Mouse (Mus musculus) MEL (cell line): Measurements from ENCODE around the gene Lrrn4cl. TPM values are rescaled to one million over a fixed set of nuclear protein-coding genes. Genes with fewer than 3 reads are reported as not detected.

Experiments used
- DNase-seq: peaks from one replicate; pipeline ENCODE4 v3.0.0; 2011; ENCODE audit warnings: low read depth, low spot score
- H3K27ac ChIP-seq: 2 replicates; pipeline ENCODE4 v1.5.1; 2012; ENCODE audit warnings: low read depth, mild to moderate bottlenecking, control low read depth, low read length, moderate library complexity; ENCODE audit not compliant: control insufficient read depth
- H3K27me3 ChIP-seq, 2 experiments: fragments of 150-350 bp in 1 of 2; sonication (generic) in 1 of 2; 2 replicates each; pipeline ENCODE4 v1.6.1; 2012; ENCODE audit warnings: low read length in 2 of 2, mild to moderate bottlenecking in 2 of 2, improper control_type of control experiment in 1 of 2, moderate library complexity in 1 of 2; ENCODE audit not compliant: insufficient read depth in 2 of 2, control insufficient read depth in 1 of 2
- H3K36me3 ChIP-seq, 2 experiments: 2 replicates each; pipeline ENCODE4 v1.6.1; 2012 to 2014; ENCODE audit warnings: low read length in 2 of 2, improper control_type of control experiment in 1 of 2, inconsistent platforms in 1 of 2, mild to moderate bottlenecking in 1 of 2; ENCODE audit not compliant: insufficient read depth in 2 of 2, control insufficient read depth in 1 of 2
- H3K4me1 ChIP-seq, 2 experiments: fragments of 150-350 bp in 1 of 2; sonication (generic) in 1 of 2; 2 replicates each; pipeline ENCODE4 v1.6.1; 2012; ENCODE audit warnings: low read length in 2 of 2, improper control_type of control experiment in 1 of 2, mild to moderate bottlenecking in 1 of 2; ENCODE audit not compliant: insufficient read depth in 2 of 2, control insufficient read depth in 1 of 2
- H3K4me3 ChIP-seq, 2 experiments: fragments of 150-350 bp in 1 of 2; sonication (generic) in 1 of 2; 2 replicates each; pipeline ENCODE4 v1.5.1; 2012; ENCODE audit warnings: low read depth in 2 of 2, low read length in 2 of 2, mild to moderate bottlenecking in 2 of 2, moderate library complexity in 2 of 2, control low read depth in 1 of 2, improper control_type of control experiment in 1 of 2; ENCODE audit not compliant: control insufficient read depth in 1 of 2, insufficient read depth in 1 of 2
- H3K79me2 ChIP-seq: 2 replicates; pipeline ENCODE4 v1.6.1; 2012; ENCODE audit warnings: mild to moderate bottlenecking, low read length, moderate library complexity; ENCODE audit not compliant: control insufficient read depth, poor library complexity, insufficient read depth
- H3K9ac ChIP-seq: 2 replicates; pipeline ENCODE4 v1.6.1; 2012; ENCODE audit warnings: low read depth, mild to moderate bottlenecking, control low read depth, low read length, moderate library complexity; ENCODE audit not compliant: control insufficient read depth, poor library complexity, severe bottlenecking
- H3K9me3 ChIP-seq: fragments of 150-350 bp; sonication (generic); replicated peaks from 2 replicates; pipeline ENCODE4 v1.6.1; 2012; ENCODE audit warnings: mild to moderate bottlenecking, low read length, improper control_type of control experiment, moderate library complexity; ENCODE audit not compliant: insufficient read depth
- BHLHE40 ChIP-seq: IDR thresholded peaks from 2 replicates; pipeline ENCODE4 v1.6.1; 2012; ENCODE audit warnings: low read depth, mild to moderate bottlenecking, inconsistent platforms, low read length, improper control_type of control experiment, borderline replicate concordance
- CHD1 ChIP-seq: IDR thresholded peaks from 2 replicates; pipeline ENCODE4 v1.6.1; 2012; ENCODE audit warnings: low read depth, mild to moderate bottlenecking, inconsistent platforms, low read length, improper control_type of control experiment
- ELF1 ChIP-seq: IDR thresholded peaks from 2 replicates; pipeline ENCODE4 v1.6.1; 2014; ENCODE audit warnings: low read depth, mild to moderate bottlenecking, inconsistent platforms, low read length, improper control_type of control experiment, moderate library complexity
- EP300 ChIP-seq, 2 experiments: IDR thresholded peaks; 2 replicates each; pipeline ENCODE4 v1.6.1; 2011; ENCODE audit warnings: improper control_type of control experiment in 2 of 2, low read length in 2 of 2, low read depth in 1 of 2, mild to moderate bottlenecking in 1 of 2
- ETS1 ChIP-seq: IDR thresholded peaks from 2 replicates; pipeline ENCODE4 v1.6.1; 2012; ENCODE audit warnings: low read depth, mild to moderate bottlenecking, inconsistent platforms, low read length, improper control_type of control experiment, moderate library complexity
- GABPA ChIP-seq: IDR thresholded peaks from 2 replicates; pipeline ENCODE4 v1.6.1; 2012; ENCODE audit warnings: low read depth, mild to moderate bottlenecking, inconsistent platforms, low read length, improper control_type of control experiment, moderate library complexity
- GATA1 ChIP-seq: IDR thresholded peaks from 2 replicates; pipeline ENCODE4 v1.6.1; 2011; ENCODE audit warnings: low read depth, low read length, improper control_type of control experiment
- HCFC1 ChIP-seq: IDR thresholded peaks from 2 replicates; pipeline ENCODE4 v1.6.1; 2012; ENCODE audit warnings: low read depth, mild to moderate bottlenecking, inconsistent platforms, low read length, improper control_type of control experiment, moderate library complexity
- JUND ChIP-seq: IDR thresholded peaks from 2 replicates; pipeline ENCODE4 v1.6.1; 2011; ENCODE audit warnings: low read depth, mild to moderate bottlenecking, improper control_type of control experiment, low read length
- MAFK ChIP-seq: IDR thresholded peaks from 2 replicates; pipeline ENCODE4 v1.6.1; 2011; ENCODE audit warnings: low read depth, mild to moderate bottlenecking, low read length, improper control_type of control experiment, borderline replicate concordance
- MAX ChIP-seq: IDR thresholded peaks from 2 replicates; pipeline ENCODE4 v1.6.1; 2011; ENCODE audit warnings: low read length, improper control_type of control experiment
- MAZ ChIP-seq: IDR thresholded peaks from 2 replicates; pipeline ENCODE4 v1.6.1; 2012; ENCODE audit warnings: low read depth, mild to moderate bottlenecking, inconsistent platforms, low read length, improper control_type of control experiment
- MEF2A ChIP-seq: IDR thresholded peaks from 2 replicates; pipeline ENCODE4 v1.6.1; 2014; ENCODE audit warnings: low read depth, mild to moderate bottlenecking, inconsistent platforms, low read length, improper control_type of control experiment; ENCODE audit not compliant: poor library complexity, insufficient replicate concordance, severe bottlenecking; ENCODE audit errors: extremely low read depth
- MYB ChIP-seq: IDR thresholded peaks from 2 replicates; pipeline ENCODE4 v1.6.1; 2011; ENCODE audit warnings: mild to moderate bottlenecking, low read depth, low read length, improper control_type of control experiment
- MYC ChIP-seq: IDR thresholded peaks from 2 replicates; pipeline ENCODE4 v1.6.1; 2011; ENCODE audit warnings: low read depth, mild to moderate bottlenecking, low read length, improper control_type of control experiment, moderate library complexity
- NELFE ChIP-seq: IDR thresholded peaks from 2 replicates; pipeline ENCODE4 v1.6.1; 2011; ENCODE audit warnings: low read depth, low read length, improper control_type of control experiment
- NRF1 ChIP-seq: IDR thresholded peaks from 2 replicates; pipeline ENCODE4 v1.6.1; 2014; ENCODE audit warnings: low read depth, mild to moderate bottlenecking, inconsistent platforms, low read length, improper control_type of control experiment, moderate library complexity; ENCODE audit not compliant: poor library complexity, insufficient read depth, severe bottlenecking
- POLR2A ChIP-seq, 2 experiments: IDR thresholded peaks; 2 replicates each; pipeline ENCODE4 v1.6.1; 2011 to 2012; ENCODE audit warnings: low read length in 2 of 2, mild to moderate bottlenecking in 2 of 2, control low read depth in 1 of 2, improper control_type of control experiment in 1 of 2, low read depth in 1 of 2, moderate library complexity in 1 of 2; ENCODE audit not compliant: control insufficient read depth in 1 of 2, insufficient read depth in 1 of 2, poor library complexity in 1 of 2
- POLR2AphosphoS2 ChIP-seq: IDR thresholded peaks from 2 replicates; pipeline ENCODE4 v1.6.1; 2011; ENCODE audit warnings: low read length, improper control_type of control experiment
- POLR2AphosphoS5 ChIP-seq: IDR thresholded peaks from 2 replicates; pipeline ENCODE4 v1.6.1; 2012; ENCODE audit warnings: low read depth, borderline replicate concordance, mild to moderate bottlenecking, inconsistent platforms, low read length, moderate library complexity, mixed read lengths
- RAD21 ChIP-seq: IDR thresholded peaks from 2 replicates; pipeline ENCODE4 v1.6.1; 2011; ENCODE audit warnings: mild to moderate bottlenecking, low read depth, low read length, improper control_type of control experiment
- SIN3A ChIP-seq: IDR thresholded peaks from 2 replicates; pipeline ENCODE4 v1.6.1; 2012; ENCODE audit warnings: low read length, improper control_type of control experiment, inconsistent platforms
- SMC3 ChIP-seq: IDR thresholded peaks from 2 replicates; pipeline ENCODE4 v1.6.1; 2011; ENCODE audit warnings: low read depth, low read length, improper control_type of control experiment
- TAL1 ChIP-seq: IDR thresholded peaks from 2 replicates; pipeline ENCODE4 v1.6.1; 2012; ENCODE audit warnings: mild to moderate bottlenecking, inconsistent platforms, low read length, moderate library complexity, mixed read lengths
- TBP ChIP-seq: IDR thresholded peaks from 2 replicates; pipeline ENCODE4 v1.8.0; 2011; ENCODE audit warnings: low read depth, low read length, improper control_type of control experiment
- TCF12 ChIP-seq: IDR thresholded peaks from 2 replicates; pipeline ENCODE4 v1.6.1; 2014; ENCODE audit warnings: low read depth, mild to moderate bottlenecking, inconsistent platforms, low read length, improper control_type of control experiment, moderate library complexity
- UBTF ChIP-seq: IDR thresholded peaks from 2 replicates; pipeline ENCODE4 v1.6.1; 2012; ENCODE audit warnings: low read depth, mild to moderate bottlenecking, inconsistent platforms, low read length, improper control_type of control experiment, moderate library complexity, borderline replicate concordance; ENCODE audit not compliant: insufficient read depth
- USF1 ChIP-seq: IDR thresholded peaks from 2 replicates; pipeline ENCODE4 v1.6.1; 2014; ENCODE audit warnings: low read depth, mild to moderate bottlenecking, inconsistent platforms, low read length, improper control_type of control experiment, moderate library complexity
- USF2 ChIP-seq, 2 experiments: IDR thresholded peaks; 2 replicates each; pipeline ENCODE4 v1.6.1; 2011 to 2012; ENCODE audit warnings: improper control_type of control experiment in 2 of 2, low read length in 2 of 2, borderline replicate concordance in 1 of 2, inconsistent platforms in 1 of 2, low read depth in 1 of 2, mild to moderate bottlenecking in 1 of 2; ENCODE audit not compliant: insufficient read depth in 1 of 2
- ZC3H11A ChIP-seq: IDR thresholded peaks from 2 replicates; pipeline ENCODE4 v1.6.1; 2012; ENCODE audit warnings: low read depth, mild to moderate bottlenecking, inconsistent platforms, low read length, improper control_type of control experiment
- ZKSCAN1 ChIP-seq: IDR thresholded peaks from 2 replicates; pipeline ENCODE4 v1.6.1; 2012; ENCODE audit warnings: low read depth, mild to moderate bottlenecking, inconsistent platforms, low read length, improper control_type of control experiment, moderate library complexity
- ZMIZ1 ChIP-seq: IDR thresholded peaks from 2 replicates; pipeline ENCODE4 v1.6.1; 2012; ENCODE audit warnings: low read depth, mild to moderate bottlenecking, inconsistent platforms, low read length, improper control_type of control experiment, moderate library complexity
- ZNF384 ChIP-seq: IDR thresholded peaks from 2 replicates; pipeline ENCODE4 v1.6.1; 2012; ENCODE audit warnings: low read depth, mild to moderate bottlenecking, inconsistent platforms, low read length, improper control_type of control experiment
- polyA plus RNA-seq, 2 experiments: library from polyadenylated mRNA; stranded (reverse) in 1 of 2; unstranded in 1 of 2; fragments of >175 nt in 1 of 2; fragments of >200 nt in 1 of 2; gene quantifications; 2 replicates each; pipeline versions ENCODE4 v1.2.1 to v1.2.4; 2012; ENCODE audit warnings: low replicate concordance in 2 of 2, low read depth in 1 of 2; ENCODE audit not compliant: insufficient read length in 2 of 2, insufficient read depth in 1 of 2, missing spikeins in 1 of 2
- total RNA-seq: library from RNA; depleted of rRNA; stranded (reverse); fragments of 300-350 nt; gene quantifications from 2 replicates; pipeline ENCODE4 v1.2.3, GENCODE M21; 2012

Gene Lrrn4cl
- total and polyA plus RNA-seq, 3 experiments = 0.15 to 0.54 TPM; not detected in 1

DNA sequence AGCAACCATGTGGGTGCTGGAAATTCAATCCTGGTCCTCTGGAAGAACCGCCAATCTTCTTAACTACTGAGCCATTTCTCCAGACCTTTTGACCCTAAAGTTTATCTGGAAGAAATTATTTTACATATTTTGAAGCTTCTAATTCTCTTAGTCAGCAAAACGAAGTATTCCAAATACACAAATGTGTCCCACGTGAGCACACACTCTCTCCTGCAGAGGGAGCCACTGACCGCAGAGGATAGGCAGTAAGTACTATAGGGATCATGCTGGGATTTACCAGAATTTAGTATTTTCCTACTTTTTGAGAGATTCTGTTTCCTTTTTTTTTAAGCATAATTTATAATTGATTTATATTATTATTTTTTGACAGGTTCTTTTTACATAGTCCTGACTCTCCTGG lies 7.1 kb downstream of the Lrrn4cl start (continued):
- TF ChIP-seq GATA1 (no peak), GABPA (no peak), POLR2AphosphoS5 (no peak), MYB (no peak), TCF12 (no peak), NRF1 (no peak), MYC (peak; percentile 89), MAFK (peak; percentile 99)

DNA sequence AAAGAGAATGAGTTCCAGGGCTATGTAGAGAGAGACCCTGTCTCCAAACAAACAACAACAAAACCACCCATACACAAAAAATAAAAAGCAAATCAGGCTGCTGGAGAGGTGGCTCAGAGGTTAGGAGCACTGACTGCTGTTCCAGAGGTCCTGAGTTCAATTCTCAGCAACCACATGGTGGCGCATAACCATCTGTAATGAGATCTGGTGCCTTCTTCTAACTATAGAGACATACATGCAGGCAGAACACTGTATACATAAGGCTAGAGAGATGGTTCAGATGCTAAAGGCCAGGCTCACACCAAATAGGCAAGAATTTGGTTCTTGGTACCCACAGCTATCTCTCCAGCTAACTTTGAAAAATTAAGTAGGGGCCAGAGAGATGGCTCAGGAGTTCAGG lies 8.4 kb downstream of the Lrrn4cl start:
- H3K4me1 ChIP-seq = no peaks in the 10 kb centered on the region
- TF ChIP-seq NRF1 (no peak), NELFE (no peak), TBP (peak; percentile 54; the same call in 1 of the 2 replicates), RAD21 (peak; percentile 76), MYC (no peak), HCFC1 (no peak), MAFK (no peak), POLR2A (IDR thresholded peaks at IDR 0.05; ENCODE audit: control insufficient read depth in 1 of 2, insufficient read depth in 1 of 2, low read depth in 1 of 2, low read length in 2 of 2, poor library complexity in 1 of 2) (no peak), TAL1 (no peak), SMC3 (peak; percentile 94), ZNF384 (no peak), MYB (no peak), EP300 (IDR thresholded peaks at IDR 0.05; ENCODE audit: low read depth in 1 of 2, low read length in 2 of 2) (no peak), ZMIZ1 (no peak), MEF2A (no peak), POLR2AphosphoS2 (no peak), GATA1 (no peak), GABPA (no peak), MAZ (no peak), BHLHE40 (no peak), ETS1 (no peak), MAX (no peak), ZKSCAN1 (no peak), TCF12 (no peak), USF1 (no peak), CHD1 (no peak), POLR2AphosphoS5 (no peak), ELF1 (no peak), UBTF (no peak), ZC3H11A (peak; percentile 82), JUND (no peak), SIN3A (0 out of 2 replicates have a peak, but pooled peaks have one; percentile 28), USF2 (IDR thresholded peaks at IDR 0.05; ENCODE audit: borderline replicate concordance in 1 of 2, insufficient read depth in 1 of 2, low read depth in 1 of 2, low read length in 2 of 2) (no peak)

More for the DNA sequence above, 8.4 kb downstream of the Lrrn4cl start:
- Histone ChIP-seq H3K9ac (no peak overlapping the region), H3K4me3 (no peak overlapping the region), H3K27me3 (no peaks in the 10 kb centered on the region), H3K27ac (no peak overlapping the region), H3K79me2 (no peaks in the 10 kb centered on the region), H3K36me3 (no peaks in the 10 kb centered on the region), H3K9me3 (no peaks in the 10 kb centered on the region)
- peak; percentile 63 for DNase-seq
